Mouse (Mus musculus) monocyte, adult 5-6 weeks (primary cell): Measurements from ENCODE around the gene Pgap3. TPM values are rescaled to one million over a fixed set of nuclear protein-coding genes. Genes with fewer than 3 reads are reported as not detected.

ENCODE experiments used
- ATAC-seq: fragments of 153-309, 156-312 bp; replicated peaks from 2 replicates; pipeline ENCODE4 v1.8.0; 2017; ENCODE audit warnings: mild to moderate bottlenecking; ENCODE audit not compliant: low TSS enrichment, insufficient number of reproducible peaks, severe bottlenecking, poor library complexity, low FRiP score
- total RNA-seq: library from RNA; stranded (forward); fragments of 200-1000, 200-491, 200-594 nt; gene quantifications from 3 replicates; pipeline ENCODE4 v1.2.3, GENCODE M21; 2017

The Pgap3 gene
- total RNA-seq, 1 experiment from 2014 or later: 2.3 TPM

DNA sequence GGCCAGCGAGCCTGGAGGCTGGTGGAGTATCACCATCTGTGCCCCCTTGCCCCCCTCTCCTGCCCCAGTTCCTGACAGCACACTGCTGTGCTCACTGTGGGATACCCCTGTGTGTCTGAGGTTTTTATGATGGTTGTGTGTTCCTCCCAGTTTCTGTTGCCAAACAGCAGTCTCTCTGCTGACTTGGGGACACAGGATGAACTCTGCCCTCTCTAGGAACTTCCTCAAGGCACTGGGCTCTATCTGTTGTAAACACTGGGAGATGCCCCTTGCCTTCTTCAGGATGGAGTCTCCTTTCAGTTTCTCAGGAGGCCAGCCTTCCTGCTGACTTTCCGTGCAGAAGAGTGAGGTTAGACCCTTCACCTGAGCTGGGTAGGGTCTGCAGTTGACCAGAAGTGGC is 13.9 kb upstream of the Pgap3 start:
- no peak for ATAC-seq

DNA sequence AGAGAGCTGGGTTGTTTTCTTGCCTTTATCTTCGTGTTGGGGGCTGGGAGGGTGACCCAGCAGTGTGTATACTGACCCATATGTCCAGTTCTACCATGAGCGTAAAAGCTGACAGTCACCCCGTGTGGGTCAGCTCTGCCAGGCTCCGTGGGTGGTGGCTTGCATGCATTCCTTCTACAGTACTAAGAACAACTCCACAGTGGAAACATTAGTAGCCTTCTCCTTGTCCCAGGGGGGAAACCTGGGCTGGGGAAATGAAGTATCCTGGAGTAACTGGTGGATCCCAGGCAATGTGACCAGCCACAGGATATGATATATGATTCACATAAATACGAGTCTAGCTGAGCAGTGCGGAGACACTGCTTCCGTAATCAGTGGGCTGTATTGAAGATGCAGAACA is 13.4 kb upstream of the Pgap3 start:
- ATAC-seq: no peak

DNA sequence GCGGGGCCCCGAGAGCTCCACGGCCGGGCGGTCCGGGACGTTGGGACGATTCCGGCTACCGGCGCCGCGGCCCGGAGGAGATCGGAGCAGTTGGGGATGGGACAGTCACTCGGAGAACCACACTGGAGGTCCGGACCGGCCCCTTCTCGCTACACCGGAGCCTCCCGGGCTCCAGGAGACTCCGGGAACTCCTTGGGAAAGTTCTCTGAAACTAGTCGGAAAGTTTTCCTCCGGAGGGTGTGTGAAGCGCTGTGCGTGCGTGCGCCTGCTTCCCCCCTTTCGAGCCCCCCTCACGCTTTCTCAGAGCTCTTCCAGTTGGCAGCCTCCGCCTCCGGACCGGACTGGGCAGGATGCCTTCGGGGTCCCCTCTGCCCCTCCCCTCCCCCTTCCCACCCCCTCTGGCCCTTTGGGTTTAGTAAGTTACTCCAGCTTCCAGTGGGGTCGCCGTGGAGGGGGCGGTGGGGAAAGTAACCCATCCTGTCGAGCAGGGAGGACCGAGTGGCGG is 12.6 kb upstream of the Pgap3 start:
- ATAC-seq: no peak

DNA sequence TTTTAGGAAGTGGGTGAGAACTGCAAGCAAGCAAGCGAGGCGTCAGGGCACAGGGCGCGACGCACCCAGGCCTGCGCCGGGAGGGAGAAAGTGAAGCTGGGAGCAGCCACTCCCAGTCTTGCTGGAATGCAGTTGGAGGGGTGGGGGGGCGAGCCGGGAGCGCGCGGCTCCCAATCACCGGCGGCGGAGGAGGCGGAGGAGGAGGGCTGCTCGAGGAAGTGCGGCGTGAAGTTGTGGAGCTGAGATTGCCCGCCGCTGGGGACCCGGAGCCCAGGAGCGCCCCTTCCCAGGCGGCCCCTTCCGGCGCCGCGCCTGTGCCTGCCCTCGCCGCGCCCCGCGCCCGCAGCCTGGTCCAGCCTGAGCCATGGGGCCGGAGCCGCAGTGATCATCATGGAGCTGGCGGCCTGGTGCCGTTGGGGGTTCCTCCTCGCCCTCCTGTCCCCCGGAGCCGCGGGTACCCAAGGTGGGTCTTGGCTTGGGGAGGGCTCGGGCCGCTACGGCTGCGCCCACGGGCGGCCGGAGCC is 12.0 kb upstream of the Pgap3 start, which contains the start of gene Erbb2:
Erbb2 (plus strand) TSS at position 198 of the 524 bp plus-strand sequence.
- no peak for ATAC-seq

DNA sequence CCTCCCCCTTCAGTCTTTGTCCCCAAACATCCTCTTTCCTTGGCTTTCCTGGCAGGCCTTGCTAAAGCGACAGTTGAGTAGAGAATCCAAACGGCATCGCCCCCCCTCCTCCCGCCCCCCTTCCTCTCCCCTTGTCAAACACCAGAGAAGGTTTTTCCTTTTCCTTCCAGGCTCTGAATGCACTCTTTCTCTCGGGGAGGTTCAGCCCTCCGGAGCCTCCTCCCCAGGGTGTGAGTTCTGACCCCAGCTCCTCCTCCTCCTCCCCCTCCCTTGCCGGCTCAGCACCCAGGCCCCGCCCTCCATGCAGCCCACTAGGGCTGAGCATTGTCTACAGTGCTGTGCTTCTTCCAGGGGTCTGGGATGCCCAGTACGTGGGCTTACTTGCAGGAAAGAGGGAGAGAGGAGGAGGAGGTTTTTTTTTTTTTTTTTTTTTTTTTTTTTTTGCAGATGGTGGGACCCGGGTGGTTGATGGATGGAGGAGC is 9.1 kb upstream of the Pgap3 start:
- ATAC-seq: no peak

DNA sequence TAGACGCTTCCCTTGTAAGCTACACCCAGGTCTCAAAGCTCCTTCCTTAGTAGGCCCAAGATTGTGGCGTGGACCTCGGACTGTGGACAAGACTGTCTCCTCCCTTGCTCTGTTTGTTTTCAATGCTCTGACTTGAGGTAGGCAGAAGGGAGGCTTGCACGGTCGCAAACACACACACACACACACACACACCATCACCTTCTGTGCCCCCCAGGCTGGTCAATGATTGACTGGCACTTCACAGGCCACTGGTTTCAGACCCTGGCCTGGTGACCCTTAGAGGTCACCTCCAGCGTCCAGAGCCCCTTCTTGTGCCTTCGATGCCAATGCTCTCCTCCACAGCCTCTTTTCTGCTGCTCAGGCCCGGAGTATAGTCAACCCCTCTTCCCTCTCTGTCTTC is 8.6 kb upstream of the Pgap3 start:
- ATAC-seq: no peak

DNA sequence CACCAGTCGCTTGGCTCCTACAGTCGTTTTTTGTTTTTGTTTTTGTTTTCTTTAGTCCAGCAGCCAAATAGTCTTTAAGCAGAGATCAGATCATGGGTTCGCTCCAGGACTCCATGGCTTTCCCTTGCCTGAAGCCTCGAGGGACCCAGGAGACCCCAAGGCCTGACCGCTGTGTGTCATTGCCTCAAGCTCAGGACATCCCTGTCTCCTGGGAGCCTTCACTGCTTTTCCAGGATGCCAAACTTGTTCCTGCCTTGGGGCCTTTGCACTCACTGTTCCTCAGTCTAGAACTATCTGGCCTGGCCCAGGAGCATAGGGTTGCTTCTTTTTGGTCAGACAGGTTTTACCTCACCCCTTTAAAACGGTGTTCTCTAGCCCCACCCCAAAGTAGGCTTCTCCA is 6.3 kb upstream of the Pgap3 start:
- ATAC-seq: no peak

DNA sequence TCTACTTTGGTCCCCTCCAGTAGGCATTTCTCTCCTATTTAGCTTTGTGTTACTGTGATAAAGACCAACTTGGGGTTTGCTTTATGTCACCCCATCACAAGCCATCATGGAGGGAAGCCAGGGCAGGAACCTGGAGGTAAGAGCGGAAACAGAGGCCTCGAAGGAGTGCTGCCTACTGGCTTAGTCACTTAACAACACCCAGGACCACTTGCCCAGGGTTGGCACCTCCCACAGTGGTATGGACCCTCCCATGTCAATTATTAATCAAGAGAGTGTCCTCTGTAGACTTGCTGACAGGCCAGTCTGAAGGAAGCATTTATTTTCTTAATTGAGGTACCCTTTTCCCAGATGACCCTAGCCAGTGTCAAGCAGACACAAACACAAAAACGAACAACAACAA is 526 bp upstream of the Pgap3 start:
- ATAC-seq: no peak

DNA sequence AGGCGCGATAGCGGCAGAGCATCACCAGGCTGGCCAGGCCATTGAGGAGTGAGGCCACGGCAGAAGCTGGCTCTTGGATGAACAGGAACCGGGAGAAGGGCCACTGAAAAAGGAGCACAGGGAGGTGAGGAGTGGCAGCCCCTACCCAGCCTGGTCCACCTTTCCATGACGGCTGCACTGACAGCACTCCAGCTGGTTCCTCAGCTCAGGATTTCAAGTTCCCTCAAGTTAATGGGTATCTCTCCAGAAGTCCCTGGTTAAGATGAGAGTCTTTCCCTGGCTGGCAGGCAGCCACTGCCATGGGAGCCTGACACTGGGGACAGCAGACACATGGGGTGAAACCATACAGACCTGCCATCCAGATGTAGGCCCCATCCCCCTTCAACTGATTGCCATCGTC is 2.3 kb downstream of the Pgap3 start:
- no peak for ATAC-seq

DNA sequence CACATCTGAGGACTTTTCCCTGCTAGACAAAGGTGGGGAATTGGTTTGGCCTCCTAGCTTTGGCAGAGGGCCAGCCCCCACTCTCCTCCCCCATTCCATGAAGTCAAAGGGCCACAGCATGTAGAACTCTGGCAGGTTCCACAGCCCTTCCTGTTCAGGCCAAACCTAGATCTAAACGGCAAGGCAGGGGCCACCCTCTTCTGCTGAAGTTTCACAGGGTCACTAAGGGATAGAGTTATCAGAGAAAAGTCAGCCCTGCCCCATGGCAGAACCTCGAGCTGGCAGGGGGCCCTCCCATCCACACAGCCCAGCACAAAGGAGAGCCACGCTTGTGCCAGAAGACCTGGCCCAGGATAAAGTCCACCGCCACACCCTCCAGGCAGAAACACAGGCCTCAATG is 5.2 kb downstream of the Pgap3 start:
- no peak for ATAC-seq

DNA sequence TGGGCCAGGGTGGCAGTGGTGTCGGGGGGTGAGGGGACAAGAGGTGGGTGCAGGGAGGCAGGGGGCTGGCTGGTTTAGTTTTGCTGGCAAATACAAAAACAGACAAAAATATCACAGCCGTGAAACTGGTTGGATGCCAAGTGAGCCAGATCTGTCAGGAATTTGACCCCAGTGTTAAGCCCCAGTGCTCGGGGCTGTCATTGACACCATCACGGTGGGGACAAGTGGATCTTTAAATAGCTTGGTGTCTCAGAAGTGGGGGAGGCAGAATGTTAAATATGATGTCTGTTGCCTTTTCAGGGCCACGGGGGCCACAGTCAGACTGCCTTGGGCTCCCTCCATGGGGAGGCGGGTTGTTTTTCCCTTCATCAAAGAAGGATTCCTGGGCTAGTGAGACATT is 6.0 kb downstream of the Pgap3 start:
- ATAC-seq: no peak

DNA sequence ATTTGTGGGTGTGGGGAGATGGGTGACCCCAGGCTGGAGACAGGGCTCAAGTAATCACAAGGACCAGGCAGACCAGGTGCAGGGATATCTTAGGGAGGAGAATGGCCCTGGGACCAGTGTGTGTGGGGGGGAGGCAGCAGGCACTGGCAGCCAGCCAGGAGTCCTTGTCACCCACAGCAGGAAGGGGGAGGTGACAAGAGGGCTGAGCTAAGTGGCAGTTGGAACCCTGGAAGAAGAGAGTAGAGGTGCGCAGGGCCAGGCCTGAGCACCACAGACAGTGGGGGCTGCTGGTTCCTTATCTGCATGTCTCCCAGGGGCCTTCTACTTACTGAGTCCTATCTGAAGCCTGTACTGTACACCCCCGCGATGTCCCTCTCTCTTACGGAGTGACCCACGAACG is 7.0 kb downstream of the Pgap3 start:
- no peak for ATAC-seq

DNA sequence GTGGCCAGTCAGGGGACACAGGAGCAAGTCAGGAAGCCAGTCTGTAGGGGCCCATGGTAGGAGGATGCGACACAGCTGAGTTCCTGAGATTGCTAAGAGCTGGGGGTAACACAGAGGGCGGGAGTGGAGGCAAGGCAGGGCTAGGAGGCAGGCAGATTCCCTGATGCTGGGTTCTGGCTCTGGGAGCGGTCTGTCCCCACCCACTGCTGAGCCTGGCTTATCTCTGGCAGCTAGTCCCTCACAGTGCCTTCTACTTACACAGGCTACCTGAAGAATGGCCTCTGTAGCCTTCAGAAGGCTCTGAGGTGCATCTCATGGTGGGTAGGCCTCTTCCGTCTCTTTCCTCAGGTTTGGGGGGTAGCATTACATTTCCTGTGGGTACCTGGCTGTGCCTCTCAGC is 7.6 kb downstream of the Pgap3 start:
- no peak for ATAC-seq

DNA sequence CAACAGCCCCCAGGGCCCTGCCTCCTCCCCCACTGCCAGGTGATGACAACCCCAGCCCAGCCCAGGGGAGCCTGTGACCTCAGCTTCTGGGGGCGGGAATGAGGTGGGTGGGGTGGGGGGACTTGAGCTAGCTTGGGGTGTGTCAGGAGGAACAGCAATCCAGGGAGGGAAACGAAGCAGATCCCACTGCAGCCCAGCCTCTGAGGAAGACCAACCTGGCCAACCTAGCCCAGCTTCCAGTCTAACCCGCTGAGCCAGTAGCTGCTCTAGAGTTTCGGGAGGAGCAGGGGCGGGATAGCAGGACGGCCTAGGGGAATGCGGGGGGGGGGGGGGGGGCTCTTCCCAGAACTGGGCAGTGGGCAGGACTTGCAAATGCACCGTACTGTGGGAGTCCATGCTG is 8.3 kb downstream of the Pgap3 start:
- no peak for ATAC-seq

DNA sequence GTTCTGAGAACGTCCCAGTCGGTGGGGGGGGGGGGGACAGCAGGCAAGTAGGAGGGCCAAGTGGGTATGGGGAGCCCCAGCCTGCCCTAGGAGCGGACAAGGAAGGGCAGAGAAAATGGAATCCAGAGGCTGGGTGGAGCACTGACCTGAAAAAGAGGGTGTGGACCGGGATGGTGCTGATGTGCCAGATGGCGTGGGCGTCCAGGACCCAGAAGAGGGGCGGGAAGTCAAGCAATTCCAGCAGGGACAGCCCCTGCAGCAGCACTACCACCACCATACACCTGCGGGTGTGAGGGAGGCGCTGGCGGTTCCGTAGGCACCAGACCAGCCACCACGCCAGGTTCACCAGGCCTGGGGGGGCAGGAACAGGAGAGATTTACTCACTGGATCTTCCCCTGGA is 10.1 kb downstream of the Pgap3 start:
- ATAC-seq: no peak

DNA sequence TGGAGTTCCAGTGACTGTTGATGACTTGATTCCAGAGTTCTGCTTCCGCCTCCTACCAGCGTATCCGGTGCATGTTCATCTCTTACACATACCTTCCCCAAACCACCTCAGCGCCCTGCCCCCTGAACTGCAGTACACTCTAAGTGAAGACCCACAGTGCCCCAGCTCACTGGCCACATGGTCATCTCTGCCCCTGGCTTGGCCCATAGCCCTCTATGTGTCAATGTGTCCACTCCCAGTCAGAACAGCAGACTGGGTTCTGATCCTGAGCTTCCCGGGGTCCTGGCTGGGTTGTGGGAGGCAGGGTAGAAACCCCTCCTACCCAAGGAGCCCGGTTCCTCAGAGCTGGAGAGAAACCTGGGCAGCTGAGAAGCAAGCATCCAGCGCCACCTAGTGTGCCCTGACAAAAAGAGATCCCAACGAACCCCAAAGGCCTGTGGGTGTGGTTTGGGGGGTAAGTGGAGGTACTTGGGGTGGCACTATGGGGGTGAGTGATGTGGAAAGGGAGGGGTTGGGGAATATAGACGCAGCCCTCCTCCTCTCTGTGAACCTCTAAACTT is 11.0 kb downstream of the Pgap3 start:
- ATAC-seq: no peak

DNA sequence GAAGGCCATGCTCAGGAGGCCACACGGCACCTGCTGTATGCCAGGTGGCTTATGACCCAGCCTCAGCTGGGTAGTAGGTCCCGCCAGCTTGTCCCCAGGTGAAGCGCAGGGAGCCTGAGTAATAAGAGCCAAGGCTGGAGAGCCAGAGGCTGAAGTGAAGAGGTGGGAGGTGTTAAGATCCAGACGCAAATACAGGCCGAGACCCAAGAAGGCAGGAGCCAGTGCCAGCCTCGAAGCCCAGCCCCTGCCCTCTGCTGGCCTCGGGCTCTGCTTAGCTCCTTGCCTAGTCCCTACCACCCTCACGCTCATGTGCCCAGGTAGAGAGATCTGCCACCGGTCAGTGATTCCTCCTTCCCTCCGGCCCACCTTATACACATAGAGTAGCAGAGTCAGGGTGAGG is 12.0 kb downstream of the Pgap3 start:
- ATAC-seq: no peak

DNA sequence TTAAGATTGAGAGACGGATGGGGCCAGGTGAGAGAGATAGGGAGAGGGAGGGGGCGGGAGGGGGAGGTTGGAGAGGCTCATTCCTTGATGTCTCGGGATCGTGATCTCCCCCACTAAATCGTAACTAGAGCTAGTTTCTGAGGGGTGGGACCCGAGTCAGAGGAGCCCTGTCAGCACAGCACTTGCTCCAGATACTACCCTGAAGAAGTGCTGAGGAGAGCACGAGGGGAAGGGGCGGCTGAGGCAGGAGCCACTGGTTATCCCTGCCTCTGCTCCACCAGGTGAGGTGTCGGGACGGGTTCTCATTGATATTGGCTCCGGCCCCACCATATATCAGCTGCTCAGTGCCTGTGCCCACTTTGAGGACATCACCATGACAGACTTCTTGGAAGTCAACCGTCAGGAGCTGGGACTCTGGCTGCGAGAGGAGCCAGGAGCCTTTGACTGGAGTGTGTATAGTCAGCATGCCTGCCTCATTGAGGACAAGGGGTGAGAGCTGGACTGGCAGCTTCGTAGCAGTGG is 13.2 kb downstream of the Pgap3 start:
- no peak for ATAC-seq

DNA sequence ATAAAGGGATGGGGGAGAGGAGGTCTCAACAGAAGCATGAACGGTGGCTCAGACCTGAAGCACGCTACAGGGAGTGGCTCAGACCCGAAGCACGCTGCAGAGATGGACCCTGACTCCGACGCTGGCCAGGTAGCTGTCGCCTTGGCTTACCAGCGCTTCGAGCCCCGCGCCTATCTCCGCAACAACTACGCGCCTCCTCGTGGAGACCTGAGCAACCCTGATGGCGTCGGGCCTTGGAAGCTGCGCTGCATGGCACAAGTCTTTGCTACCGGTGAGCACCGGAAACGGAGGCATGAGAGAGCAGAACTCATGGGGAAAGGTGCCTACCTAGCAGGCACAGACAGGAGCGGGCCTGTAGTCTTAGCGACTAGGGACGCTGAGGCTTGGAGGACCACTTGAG is 13.7 kb downstream of the Pgap3 start:
- ATAC-seq: no peak
